Mouse (Mus musculus) T-cell, adult 2 months (primary cell): Measurements from ENCODE around the gene Nisch.

Experiments used
- DNase-seq: peaks from one replicate; pipeline ENCODE4 v3.0.0; 2022; ENCODE audit warnings: low spot score

The Nisch gene

DNA sequence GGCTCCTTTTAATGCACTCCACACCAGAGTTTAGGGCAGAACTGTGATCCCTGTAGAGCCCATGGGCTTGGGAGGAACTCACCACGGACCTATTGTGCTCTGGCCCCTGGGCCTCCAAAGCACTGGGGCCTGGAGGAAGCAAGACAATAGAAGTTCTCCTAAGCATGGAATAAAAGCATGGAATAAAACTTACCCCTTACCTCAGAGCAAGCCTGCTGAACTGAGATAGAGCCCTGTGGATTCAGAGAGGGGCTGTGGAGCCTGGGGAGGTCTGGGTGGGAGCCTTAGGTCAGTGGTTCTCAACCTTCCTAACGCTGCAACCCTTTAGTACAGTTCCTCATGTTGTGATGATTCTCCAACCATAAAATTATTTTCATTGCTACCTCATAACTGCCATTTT lies at the start of gene Nisch:
TSS of gene Nisch (minus strand) at position 101 of the 400 bp plus-strand sequence.
- no peak for DNase-seq

DNA sequence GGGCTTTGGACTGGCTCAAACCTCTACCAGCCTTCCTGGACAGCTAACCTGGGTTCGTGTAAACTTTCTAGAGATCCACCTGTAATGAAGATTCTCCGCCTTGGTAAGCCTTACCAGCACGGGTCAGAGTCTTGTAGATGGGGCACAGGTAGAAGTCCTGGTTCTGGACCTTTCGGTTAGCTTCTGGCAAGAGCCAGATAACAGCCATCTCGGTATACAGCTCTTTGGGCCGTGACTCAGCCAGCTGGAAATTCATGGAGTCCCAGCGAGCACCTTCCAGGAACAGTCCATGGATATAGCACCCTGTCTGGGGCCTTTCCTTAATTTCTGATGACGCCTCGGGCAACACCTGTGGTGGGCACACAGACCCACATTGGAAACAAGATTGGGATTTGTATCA lies 44.2 kb upstream of the Nisch start:
- DNase-seq: no peak

DNA sequence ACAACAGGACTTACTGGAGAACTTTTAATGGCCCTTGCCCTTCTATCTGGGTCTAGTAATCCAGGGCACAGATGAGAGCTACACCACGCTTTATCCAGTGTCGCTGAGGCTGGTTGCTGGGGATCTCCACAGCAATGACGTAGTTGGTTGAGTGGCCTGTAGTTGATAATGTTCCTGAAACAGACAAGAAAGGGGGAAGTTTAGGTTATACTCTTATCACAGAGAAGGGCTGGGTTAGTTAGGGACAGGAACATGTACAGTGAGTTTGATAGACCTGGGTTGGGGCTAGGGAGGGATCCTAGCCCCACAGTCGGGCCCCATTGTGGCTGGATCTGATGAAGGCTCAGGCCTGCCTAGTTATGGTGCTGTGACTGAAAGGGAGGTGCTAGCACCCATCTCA lies 43.6 kb upstream of the Nisch start:
- DNase-seq: no peak

DNA sequence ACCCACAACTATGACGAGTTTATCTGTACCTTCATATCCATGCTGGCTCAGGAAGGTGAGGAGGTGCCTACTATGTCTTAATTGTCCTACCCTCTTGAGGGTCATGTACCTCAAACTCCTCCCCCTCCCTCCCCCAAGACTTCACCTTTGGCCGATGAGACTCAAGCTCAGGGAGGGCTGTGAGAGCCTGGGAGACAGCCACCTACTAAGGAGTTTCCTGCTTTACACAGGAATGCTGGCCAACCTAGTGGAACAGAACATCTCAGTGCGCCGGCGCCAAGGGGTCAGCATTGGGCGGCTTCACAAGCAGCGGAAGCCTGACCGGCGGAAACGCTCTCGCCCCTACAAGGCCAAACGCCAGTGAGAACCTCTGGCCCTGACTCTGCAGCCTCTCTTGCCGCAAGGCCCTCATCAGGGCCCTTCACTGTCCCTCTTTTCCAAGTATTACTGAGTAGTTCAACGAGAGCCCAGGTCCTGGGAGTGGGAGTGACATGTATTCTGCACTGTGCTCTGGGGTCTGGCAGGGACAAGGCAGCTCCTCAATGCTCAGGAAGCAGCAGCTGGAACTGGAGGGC lies 41.8 kb upstream of the Nisch start:
- DNase-seq: no peak

DNA sequence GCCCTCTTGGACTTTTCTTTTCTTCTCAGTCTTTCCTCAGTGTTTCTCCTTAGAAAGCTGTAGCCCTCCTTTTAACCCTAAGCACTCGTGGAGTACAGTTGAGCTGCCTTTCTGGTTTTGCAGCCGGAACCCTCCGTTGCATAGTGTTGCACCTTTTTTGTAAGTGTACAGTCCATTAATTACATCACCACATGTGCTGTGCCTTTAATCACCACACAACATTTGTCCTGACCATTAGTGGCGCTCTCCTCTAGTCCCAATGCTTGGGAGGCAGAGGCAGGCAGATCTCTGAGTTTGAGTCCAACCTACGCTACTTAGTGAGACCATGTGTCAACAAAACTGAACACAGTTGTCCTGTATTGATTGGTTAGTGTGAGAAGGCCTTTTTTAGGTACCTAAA lies 35.3 kb upstream of the Nisch start:
- DNase-seq: no peak

DNA sequence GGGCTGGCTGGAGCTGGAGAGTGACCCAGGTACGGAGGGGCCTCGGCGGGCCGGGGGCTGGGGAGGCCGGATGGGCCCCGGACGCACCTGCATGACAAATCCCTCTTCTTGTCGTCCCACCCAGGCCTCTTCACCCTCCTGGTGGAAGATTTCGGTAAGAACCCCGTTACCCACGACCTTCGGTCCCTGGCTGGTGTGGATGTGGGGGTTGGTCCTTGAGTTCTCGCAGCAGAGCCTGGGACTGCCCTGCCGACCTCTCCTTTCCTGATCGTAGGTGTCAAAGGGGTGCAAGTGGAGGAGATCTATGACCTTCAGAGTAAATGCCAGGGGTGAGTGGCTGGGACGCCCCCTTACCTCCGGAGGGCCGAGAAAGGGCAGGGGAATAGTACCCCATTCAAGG lies 34.9 kb upstream of the Nisch start:
- DNase-seq: no peak

DNA sequence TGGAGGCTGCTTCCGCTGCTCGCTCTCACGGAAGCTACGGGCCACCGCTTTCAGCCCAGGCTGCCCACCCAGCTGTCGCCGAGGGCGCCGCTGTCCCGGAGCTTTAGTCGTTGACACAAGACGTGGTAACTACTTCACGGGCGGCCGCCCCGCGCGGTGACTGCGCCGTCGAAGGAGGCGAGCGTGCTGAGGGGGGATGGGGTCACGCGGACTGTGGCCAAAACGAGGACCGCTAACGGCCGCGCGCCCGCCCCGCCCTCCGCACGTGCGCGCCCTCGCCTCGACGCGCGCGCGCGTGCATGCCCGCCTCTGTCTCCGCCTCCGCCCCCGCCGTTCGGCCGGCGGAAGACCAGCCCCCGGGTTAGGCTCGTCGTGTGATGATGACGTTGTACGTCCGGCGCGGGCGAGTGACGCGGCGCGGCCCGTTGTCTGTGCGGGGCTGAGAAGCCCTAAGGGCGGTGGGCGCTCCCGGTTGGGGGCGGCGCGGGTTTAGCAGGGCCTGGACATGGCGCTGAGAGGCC lies 34.4 kb upstream of the Nisch start, which contains the start of the genes Phf7 and Bap1:
TSS of gene Phf7 (minus strand) at position 234 of the 521 bp plus-strand sequence.
TSS of gene Bap1 (plus strand) at position 367 of the 521 bp plus-strand sequence.
- peak; percentile 94 for DNase-seq

DNA sequence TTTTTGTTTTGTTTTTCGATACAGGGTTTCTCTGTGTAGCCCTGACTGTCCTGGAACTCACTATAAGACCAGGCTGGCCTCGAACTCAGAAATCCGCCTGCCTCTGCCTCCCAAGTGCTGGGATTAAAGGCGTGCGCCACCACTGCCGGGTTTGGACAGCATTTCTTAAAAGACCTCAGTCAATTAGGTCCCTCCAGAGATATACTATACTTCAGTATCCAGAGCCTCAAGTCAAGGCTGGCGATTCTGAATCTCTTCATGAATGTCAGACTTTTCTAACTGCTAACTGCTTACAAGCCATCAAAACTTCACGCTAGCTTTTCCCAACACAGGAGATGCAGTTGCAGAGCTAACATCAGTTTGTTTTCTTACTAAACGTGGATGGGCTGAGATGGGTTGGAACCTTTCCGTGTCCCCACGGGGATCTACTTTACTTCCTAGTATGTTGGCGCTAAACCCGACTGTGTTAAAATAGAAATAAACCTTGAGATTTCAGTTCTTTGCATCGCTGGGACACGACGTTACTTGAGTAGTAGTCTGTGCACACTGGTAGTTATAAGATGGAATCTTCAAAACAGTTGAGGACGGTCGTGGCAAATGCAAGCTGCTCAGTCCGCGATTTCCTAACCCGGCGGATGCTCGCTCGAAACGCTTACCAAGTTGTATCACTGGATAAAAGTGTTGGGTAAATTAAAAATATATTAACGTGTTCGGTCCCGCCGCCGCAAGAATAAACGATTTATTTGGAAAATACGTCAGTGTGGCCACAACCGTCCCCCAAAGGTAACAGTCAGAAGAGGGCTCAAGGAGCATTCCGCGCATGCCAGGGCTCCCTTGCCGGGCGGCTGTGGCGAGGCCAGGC lies 33.7 kb upstream of the Nisch start:
- no peak for DNase-seq

DNA sequence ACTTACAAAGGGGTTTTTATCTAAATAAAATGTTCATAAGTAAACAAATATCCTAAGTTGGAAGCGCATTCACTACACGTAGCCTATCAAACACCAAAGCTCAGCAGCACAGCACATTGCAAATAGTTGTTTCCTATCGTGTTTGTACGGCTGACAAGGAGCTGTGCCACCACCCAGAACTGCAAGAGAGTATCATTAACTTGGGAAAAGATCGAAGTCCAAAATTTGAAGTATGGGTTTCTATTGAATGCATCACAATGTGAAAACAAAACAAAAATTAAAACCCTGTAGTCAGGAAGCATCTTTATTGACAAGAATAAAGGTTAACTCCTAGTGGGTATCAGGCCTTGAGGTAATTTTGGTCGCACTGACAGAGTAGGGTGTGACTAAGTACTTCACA lies 31.6 kb upstream of the Nisch start:
- no peak for DNase-seq

DNA sequence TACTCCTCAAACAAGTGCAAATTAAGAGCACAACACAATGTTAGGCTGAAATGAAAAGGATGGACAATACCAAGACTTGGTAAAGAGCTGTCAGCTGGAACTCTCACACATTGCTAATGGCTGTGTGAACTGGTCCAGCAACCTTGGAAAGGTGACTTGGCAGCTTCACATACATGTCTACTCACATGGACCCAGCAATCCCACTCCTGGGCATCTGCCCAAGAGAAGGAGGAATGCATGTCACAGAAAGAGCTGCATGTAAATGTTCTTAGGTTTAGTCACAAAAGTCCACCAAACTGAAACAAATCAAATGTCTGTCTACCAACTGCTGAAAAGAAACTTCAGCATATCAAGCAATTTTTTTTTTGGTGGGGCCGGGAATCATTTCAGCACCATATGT lies 29.2 kb upstream of the Nisch start:
- no peak for DNase-seq

DNA sequence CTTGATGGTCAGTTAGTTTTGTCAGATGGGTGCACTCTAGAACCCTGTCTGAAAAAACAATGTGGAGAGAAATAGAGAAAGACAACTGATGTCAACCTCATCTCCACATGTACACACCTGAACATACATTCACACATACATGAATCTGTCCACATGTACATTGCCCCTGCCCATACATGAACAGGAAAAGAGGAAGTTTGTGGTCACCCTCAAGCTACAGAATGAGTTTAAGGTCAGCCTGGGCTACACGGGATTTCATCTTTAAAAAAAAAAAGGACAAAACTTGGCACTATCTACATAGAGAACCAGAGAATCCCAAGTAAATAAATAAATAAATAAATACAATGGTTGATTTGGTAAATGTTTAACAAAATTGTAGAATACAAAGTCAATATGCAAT lies 28.0 kb upstream of the Nisch start:
- no peak for DNase-seq

DNA sequence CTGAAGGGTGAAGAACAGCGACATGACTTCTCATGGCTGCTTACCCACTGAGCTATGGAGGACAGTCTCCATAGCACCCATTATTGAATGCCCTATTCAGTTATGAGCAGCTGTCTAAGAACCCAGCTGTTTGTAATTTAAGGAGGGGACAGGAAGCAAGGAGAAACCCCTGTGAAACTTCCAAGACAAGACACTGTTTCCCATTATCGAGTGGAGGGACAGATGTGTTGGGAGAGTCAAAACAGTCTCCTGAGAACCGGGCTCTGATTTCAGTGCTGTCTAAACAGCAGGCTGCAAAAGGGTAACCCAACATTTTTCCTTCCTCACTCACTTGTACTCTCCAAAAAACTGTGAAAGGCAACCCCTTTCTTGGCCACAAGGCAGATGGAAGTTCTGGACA lies 23.8 kb upstream of the Nisch start:
- no peak for DNase-seq

DNA sequence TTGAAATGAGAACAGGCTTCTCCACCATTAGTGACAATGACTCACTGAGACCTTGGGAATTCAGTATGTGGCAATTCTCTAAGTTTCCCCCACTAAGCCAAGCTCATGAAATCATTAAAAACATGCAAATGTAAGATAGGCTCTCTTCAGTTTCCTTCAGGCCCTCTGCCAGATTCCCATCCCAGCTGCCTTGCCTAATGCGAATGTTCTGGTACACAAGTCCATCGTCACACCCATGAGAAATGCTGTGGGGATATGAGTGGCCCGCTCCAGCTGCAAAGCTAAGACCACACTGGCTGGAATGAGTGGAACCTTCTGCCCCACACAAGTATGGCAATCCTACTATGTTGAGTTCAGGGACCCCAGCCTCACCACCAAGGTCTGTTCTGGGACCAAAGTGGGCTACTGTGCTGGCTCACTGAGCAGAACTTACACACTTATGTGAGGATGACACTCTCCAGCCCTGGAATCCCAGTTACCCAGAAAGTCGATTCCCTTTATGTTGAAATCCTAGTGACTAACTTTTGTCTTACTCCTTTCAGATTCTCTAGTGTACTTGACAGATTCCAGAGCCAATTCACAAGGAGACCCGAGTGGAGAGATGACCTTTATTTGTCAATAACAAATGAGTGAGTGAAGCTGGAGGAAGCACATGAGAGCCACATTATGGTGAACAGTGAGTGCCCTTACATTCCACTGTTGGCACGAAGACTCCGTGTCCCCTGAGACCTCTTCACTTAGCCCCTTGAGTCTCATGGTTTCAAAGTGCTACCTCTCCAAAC lies 20.5 kb upstream of the Nisch start:
- no peak for DNase-seq

DNA sequence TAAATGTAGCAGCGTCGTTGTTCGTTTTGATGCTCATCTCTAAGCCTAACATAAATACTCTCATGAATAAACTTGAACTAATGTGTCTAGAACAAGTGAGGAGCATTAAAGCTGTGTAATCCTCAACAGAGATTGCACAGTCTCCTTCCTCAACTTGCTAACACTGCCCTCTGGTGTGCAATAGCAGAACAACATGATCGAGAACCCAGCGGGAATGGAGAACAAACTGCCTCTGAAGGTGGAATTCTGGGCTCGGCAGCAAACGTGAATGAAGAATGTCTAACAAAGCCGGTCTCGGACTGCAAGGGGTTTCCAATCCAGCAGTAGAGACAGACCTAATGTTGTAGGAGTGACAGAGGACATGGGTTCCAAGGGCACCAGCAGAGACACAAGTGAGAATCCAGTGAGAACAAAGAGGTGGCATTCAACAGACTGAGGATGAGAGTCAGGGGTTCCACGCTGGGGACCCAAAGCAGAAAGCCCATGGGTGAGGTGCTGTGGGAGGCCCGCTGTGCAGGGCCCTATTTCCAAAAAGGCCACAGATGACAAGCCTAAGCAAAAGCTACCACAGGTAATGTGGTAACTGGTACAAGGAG lies 17.3 kb upstream of the Nisch start:
- peak; percentile 54 for DNase-seq

DNA sequence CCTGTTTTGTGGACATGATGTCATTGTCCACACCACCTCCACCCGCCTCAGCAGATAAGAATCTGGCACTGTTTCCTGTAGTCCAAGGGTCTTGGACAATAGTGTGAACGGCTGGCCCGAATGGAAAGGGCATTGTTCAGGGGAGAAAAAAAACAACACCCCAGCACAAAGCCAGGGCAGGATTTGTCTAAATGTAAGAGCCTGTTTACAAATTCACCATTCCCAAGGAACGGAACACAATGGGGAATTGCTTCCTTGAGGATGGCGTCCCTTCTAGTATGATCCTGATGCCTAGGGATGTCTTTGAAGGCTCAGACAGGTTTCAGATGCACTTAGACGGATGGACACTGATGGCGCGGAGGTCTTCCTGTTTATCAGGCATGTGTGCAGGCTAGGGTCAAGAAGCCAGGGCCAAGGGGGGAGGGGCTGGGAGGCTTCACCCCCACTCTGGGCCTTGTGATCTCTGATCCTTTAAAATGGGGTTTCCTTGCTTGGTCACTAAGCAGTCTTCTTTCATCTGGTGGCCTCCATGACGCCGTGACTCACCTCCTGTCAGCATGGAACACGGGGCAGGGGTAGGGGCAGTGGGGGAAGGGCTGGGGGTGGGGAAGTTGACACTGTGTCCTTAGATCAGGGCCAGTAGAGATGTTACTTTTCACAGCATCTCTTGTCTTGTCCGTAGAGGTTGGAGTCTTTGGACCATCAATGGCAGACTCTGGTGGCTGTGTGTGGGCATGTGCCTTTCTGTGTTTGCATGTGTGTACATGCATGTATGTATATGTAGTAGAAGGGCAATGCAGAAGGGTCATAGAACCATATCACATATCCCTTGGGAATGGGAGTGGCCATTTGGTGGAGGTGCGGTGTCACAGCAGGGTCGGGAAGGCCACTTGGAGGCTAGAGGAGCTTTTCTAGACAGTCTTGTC lies 16.6 kb upstream of the Nisch start:
- DNase-seq: no peak

DNA sequence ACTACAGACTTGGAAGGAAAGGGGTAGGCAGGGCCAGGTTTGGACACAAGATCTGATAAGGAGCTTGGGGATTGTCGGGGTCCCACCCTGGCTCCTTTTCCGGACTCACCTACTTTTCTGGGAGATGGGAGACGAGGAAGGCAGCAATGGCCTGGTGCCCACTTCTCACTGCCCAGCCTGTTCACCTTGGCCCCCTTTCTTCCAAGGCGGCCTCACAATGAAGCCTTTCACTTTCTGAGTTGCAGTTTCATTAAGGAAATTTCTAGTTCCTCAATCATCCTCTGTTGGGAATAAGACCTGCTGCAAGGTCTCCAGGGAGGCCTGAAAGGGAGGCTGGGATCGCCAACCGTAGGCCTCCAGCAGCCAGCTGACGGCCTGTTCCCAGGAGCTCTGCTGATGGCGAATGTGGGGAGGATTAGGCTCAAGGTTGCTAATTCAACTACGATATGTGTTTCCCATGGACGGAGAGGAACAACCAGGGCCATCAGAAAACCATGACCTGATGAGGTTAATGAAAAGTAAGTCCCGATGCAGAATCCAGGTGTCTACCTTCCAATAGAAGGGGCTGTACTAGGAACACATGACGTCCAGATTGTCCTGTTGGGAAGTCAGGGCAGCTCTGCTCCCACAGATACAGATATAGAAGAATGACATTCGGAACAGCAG lies 15.8 kb upstream of the Nisch start:
- DNase-seq: no peak

DNA sequence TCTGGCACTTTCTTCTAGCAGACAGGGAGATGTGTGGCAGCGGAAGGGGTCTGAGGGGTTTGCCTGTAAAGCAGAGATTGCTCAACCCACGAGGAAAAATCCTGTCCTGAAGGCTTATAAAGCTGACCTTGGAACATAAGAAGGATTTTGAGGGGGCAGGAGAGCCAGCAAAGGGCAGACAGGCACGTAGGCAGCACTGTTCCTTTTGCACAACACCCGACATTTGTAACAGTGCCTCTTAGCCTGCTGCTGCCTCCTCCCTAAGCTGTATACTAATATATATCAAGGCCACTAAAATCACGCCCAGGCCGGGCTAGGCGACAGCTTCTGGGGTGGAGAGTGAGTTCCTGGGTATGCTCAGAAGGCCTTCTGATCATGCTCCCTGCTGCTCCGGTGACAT lies 13.7 kb upstream of the Nisch start:
- no peak for DNase-seq

DNA sequence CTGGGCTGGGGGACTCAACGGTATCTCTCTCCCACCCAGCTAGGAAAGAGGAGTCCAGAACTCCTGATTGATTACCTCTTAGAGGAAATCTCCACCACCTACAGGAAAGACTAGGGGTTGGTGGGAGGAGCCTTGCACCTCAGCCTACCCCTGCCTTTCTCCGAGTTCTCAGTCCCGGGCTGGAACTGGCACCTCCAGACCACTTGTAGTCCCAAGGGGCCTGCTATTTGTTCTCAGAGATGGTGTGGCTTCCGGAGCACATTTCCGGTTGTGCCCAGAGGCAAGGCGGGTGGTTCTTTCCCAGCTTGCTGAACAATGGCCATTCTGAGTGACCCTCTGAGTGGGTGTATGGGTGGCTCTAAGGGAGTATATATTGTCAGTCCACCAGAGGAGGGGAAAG lies 11.5 kb upstream of the Nisch start:
- DNase-seq: no peak

DNA sequence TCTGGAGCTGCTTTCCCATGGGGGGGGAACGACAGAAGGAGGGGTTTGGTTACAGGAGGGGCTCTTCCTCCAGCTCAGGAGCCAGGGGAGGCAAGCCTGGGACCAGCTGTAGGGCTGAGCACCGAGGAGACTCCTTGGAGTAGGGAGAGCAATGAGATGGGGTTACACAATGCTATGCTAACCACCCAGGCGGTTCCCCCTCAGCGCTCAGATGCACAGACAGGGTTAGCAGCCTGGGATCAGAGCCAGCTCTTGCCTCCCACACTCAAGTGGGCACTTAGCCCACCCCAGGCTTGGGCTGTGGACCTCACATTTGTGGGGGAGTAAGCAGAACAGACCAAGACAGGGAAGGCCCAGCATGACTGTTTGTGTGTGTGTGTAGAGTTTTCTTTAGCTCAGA lies 10.2 kb upstream of the Nisch start:
- DNase-seq: no peak

DNA sequence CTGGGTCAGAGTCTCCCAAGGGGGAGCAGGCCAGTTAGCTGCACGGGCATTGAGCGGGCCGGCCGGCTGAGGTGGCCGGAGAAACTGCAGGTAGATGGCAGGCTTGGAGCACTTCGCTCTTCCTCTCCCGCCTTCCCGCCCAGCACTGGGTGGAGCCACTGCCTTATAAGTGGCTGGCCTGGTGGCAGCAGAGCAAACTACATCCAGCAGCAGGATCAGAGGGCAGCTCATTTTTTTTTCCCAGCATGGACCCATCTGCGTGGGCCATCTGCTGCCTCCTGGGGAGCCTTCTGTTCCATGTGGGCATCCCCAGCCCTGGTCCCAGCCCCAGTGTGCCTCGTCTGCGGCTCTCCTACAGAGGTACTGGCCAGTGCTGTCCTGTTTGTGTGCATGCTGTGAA lies 920 bp upstream of the Nisch start, which contains the start of gene Sema3g:
TSS of gene Sema3g (plus strand) at position 195 of the 400 bp plus-strand sequence.
- peak; percentile 15 for DNase-seq
